Mouse (Mus musculus) liver, embryonic 11.5 days (tissue): ENCODE data around the gene Cuedc1. TPM values are rescaled to one million over a fixed set of nuclear protein-coding genes. Genes with fewer than 3 reads are reported as not detected.

Experiments used
- ATAC-seq: fragments of 200-750 bp; cut with Nextera tagmentation; replicated peaks from 2 replicates; pipeline ENCODE4 v1.8.0; 2017; ENCODE audit warnings: moderate number of reproducible peaks, mild to moderate bottlenecking, moderate TSS enrichment, moderate library complexity; ENCODE audit not compliant: low FRiP score
- DNase-seq: peaks from one replicate; pipeline ENCODE4 v3.0.0-alpha.2; 2017; ENCODE audit warnings: low spot score
- H3K27ac ChIP-seq: fragments of 300-500 bp; sonication (generic); 2 replicates; pipeline ENCODE4 v1.5.1; 2014; ENCODE audit warnings: mild to moderate bottlenecking, low read depth, low read length, control low read depth
- H3K27me3 ChIP-seq: fragments of 300-500 bp; sonication (generic); replicated peaks from 2 replicates; pipeline ENCODE4 v1.6.1; 2014; ENCODE audit warnings: low read length, mixed read lengths; ENCODE audit not compliant: control insufficient read depth, insufficient read depth
- H3K36me3 ChIP-seq: fragments of 300-500 bp; sonication (generic); 2 replicates; pipeline ENCODE4 v1.6.1; 2014; ENCODE audit warnings: mild to moderate bottlenecking, low read length, moderate library complexity, mixed read lengths; ENCODE audit not compliant: control insufficient read depth, insufficient read depth
- H3K4me1 ChIP-seq: fragments of 300-500 bp; sonication (generic); replicated peaks from 2 replicates; pipeline ENCODE4 v1.6.1; 2014; ENCODE audit warnings: low read length, mixed read lengths; ENCODE audit not compliant: control insufficient read depth, insufficient read depth
- H3K4me2 ChIP-seq: fragments of 300-500 bp; sonication (generic); 2 replicates; pipeline ENCODE4 v1.6.1; 2014; ENCODE audit warnings: mild to moderate bottlenecking, control low read depth, moderate library complexity
- H3K4me3 ChIP-seq: fragments of 300-500 bp; sonication (generic); 2 replicates; pipeline ENCODE4 v1.5.1; 2014; ENCODE audit warnings: low read depth, low read length, control low read depth
- H3K9ac ChIP-seq: fragments of 300-500 bp; sonication (generic); 2 replicates; pipeline ENCODE4 v1.6.1; 2014; ENCODE audit warnings: low read depth, low read length, control low read depth
- H3K9me3 ChIP-seq: fragments of 300-500 bp; sonication (generic); 2 replicates; pipeline ENCODE4 v1.6.1; 2016; ENCODE audit warnings: low read length, inconsistent platforms, mixed read lengths; ENCODE audit not compliant: control insufficient read depth
- WGBS: fragments of 180-500 bp; shearing (Covaris S2); extraction: QIAGEN DNeasy Blood & Tissue Kit; methylation state at CpG from one replicate; pipeline ENCODE4 v1.1.7; 2014; 5-methylcytosine and 5-hydroxymethylcytosine counted together
- polyA plus RNA-seq: library from polyadenylated mRNA; unstranded; fragments of >200 nt; fragmentation: Nextera tagmentation; extraction: Ambion mirVana; gene quantifications from 2 replicates; pipeline ENCODE4 v1.2.1, GENCODE M21; 2014

The Cuedc1 gene
- polyA plus RNA-seq, 1 experiment from 2014 or later = 6.9 TPM

- WGBS = 92% methylated on average over 10 of the region's 10 CpGs
- no peak overlapping the region for H3K4me3 ChIP-seq
- peaks cover 15% of the 10 kb centered on the region for H3K4me1 ChIP-seq
- no peaks in the 10 kb centered on the region for H3K27me3 ChIP-seq
- no peak for ATAC-seq
- no peak for DNase-seq
- H3K36me3 ChIP-seq = no peaks in the 10 kb centered on the region
- no peak overlapping the region for H3K9ac ChIP-seq
- H3K4me2 ChIP-seq = no peak overlapping the region
- H3K27ac ChIP-seq = no peak overlapping the region
- H3K9me3 ChIP-seq = no peaks in the 10 kb centered on the region
Measured at GRCm38 (mm10) chr11:88129935-88130334, 32.1 kb downstream of the Cuedc1 start.

GRCm38 (mm10) chr11:88131847-88132246 lies 34.0 kb downstream of the Cuedc1 start:
- Histone ChIP-seq H3K27me3 (no peaks in the 10 kb centered on the region), H3K9ac (no peak overlapping the region), H3K36me3 (no peaks in the 10 kb centered on the region), H3K4me3 (no peak overlapping the region), H3K4me1 (peaks cover 18% of the 10 kb centered on the region), H3K9me3 (no peaks in the 10 kb centered on the region), H3K27ac (no peak overlapping the region; the same call in 1 of the 2 replicates), H3K4me2 (peak overlapping the region; percentile 47)
- DNase-seq (no peak), ATAC-seq (no peak)
- WGBS = 23% methylated on average over 8 of the region's 8 CpGs

GRCm38 (mm10) chr11:88135218-88135617 lies 37.4 kb downstream of the Cuedc1 start:
- Histone ChIP-seq H3K4me1 (peaks cover 31% of the 10 kb centered on the region), H3K9ac (no peak overlapping the region), H3K36me3 (no peaks in the 10 kb centered on the region), H3K9me3 (no peaks in the 10 kb centered on the region), H3K27ac (no peak overlapping the region), H3K27me3 (peaks cover 26% of the 10 kb centered on the region), H3K4me3 (no peak overlapping the region), H3K4me2 (no peak overlapping the region)
- DNase-seq (no peak), ATAC-seq (no peak)
- WGBS = 68% methylated on average over 7 of the region's 7 CpGs

GRCm38 (mm10) chr11:88137814-88138425 lies 40.1 kb downstream of the Cuedc1 start:
- Histone ChIP-seq H3K4me1 (peaks cover 25% of the 10 kb centered on the region), H3K9ac (no peak overlapping the region), H3K4me2 (no peak overlapping the region), H3K27me3 (peaks cover 26% of the 10 kb centered on the region), H3K27ac (no peak overlapping the region), H3K4me3 (no peak overlapping the region), H3K9me3 (no peaks in the 10 kb centered on the region), H3K36me3 (no peaks in the 10 kb centered on the region)
- DNase-seq = no peak
- ATAC-seq = no peak
- 67% methylated on average over 12 of the region's 12 CpGs for WGBS

- Histone ChIP-seq H3K4me1 (peaks cover 25% of the 10 kb centered on the region), H3K4me2 (peak overlapping the region; percentile 38), H3K36me3 (no peaks in the 10 kb centered on the region), H3K9me3 (no peaks in the 10 kb centered on the region), H3K4me3 (no peak overlapping the region), H3K27me3 (peaks cover 26% of the 10 kb centered on the region), H3K27ac (no peak overlapping the region), H3K9ac (no peak overlapping the region)
- ATAC-seq = no peak; the same call in 1 of the 2 replicates
- 14% methylated on average over 20 of the region's 20 CpGs for WGBS
- no peak for DNase-seq
Measured at GRCm38 (mm10) chr11:88139256-88139861, 41.5 kb downstream of the Cuedc1 start.

GRCm38 (mm10) chr11:88140066-88141060 lies 42.5 kb downstream of the Cuedc1 start:
- Histone ChIP-seq H3K9ac (no peak overlapping the region), H3K4me3 (no peak overlapping the region), H3K4me2 (peak overlapping the region; percentile 20), H3K4me1 (peaks cover 29% of the 10 kb centered on the region), H3K27me3 (peaks cover 26% of the 10 kb centered on the region), H3K27ac (no peak overlapping the region; the same call in 1 of the 2 replicates), H3K9me3 (no peaks in the 10 kb centered on the region), H3K36me3 (no peaks in the 10 kb centered on the region)
- 25% methylated on average over 13 of the region's 13 CpGs for WGBS
- DNase-seq (no peak), ATAC-seq (no peak)

- no peaks in the 10 kb centered on the region for H3K9me3 ChIP-seq
- DNase-seq = no peak
- ATAC-seq = no peak
- H3K27ac ChIP-seq = no peak overlapping the region
- no peak overlapping the region for H3K9ac ChIP-seq
- peaks cover 26% of the 10 kb centered on the region for H3K27me3 ChIP-seq
- peaks cover 49% of the 10 kb centered on the region for H3K4me1 ChIP-seq
- 61% methylated on average over 8 of the region's 8 CpGs for WGBS
- no peak overlapping the region for H3K4me3 ChIP-seq
- no peak overlapping the region for H3K4me2 ChIP-seq
- no peaks in the 10 kb centered on the region for H3K36me3 ChIP-seq
Measured at GRCm38 (mm10) chr11:88142362-88142761, 44.5 kb downstream of the Cuedc1 start.

- peaks cover 62% of the 10 kb centered on the region for H3K4me1 ChIP-seq
- H3K36me3 ChIP-seq = no peaks in the 10 kb centered on the region
- no peak for ATAC-seq
- peaks cover 10% of the 10 kb centered on the region for H3K27me3 ChIP-seq
- H3K9me3 ChIP-seq = no peaks in the 10 kb centered on the region
- no peak overlapping the region for H3K4me3 ChIP-seq
- no peak overlapping the region for H3K9ac ChIP-seq
- DNase-seq = no peak
- H3K27ac ChIP-seq = no peak overlapping the region
- no peak overlapping the region for H3K4me2 ChIP-seq
- WGBS = 63% methylated on average over 4 of the region's 4 CpGs
Measured at GRCm38 (mm10) chr11:88144100-88144499, 46.2 kb downstream of the Cuedc1 start.
